Mouse (Mus musculus) left cerebral cortex, postnatal 14 days (tissue): Measurements from ENCODE around the gene Cox19. TPM values are rescaled to one million over a fixed set of nuclear protein-coding genes. Genes with fewer than 3 reads are reported as not detected.
"Not testable (repeated sequence)": the region's sequence is repeated elsewhere in the genome, so short reads cannot be mapped to it uniquely, and the experiment has no call there.

Source experiments
- DNase-seq, 2 experiments: peaks; one replicate each; pipeline ENCODE4 v3.0.0; 2021 to 2022; ENCODE audit warnings: low spot score in 2 of 2, mixed read lengths in 1 of 2
- intact Hi-C: fragments of 180-260 bp; cut with DNase I; formaldehyde crosslinking; loops from one replicate; pipeline ENCODE4 v1.15.1; 2025
- long read RNA-seq, 2 experiments: library from polyadenylated mRNA; stranded (forward); transcript quantifications; one replicate each; pipeline ENCODE4 v2.0.0; 2021
- total RNA-seq, 2 experiments: library from RNA; stranded (reverse); gene quantifications; 2 replicates each; pipeline ENCODE4 v1.2.3; 2021

Cox19 gene
- total RNA-seq = 10 to 100 TPM; 79.8 to 82.2 TPM
- long read RNA-seq, experiment 1, transcript Cox19-201 (3 exons, 2,461 nt) = major isoform, 34 of 46 reads
- long read RNA-seq, experiment 1, partial matches to known transcripts = 0 of 46 reads
- long read RNA-seq, experiment 1, other reads (novel, unspliced or antisense) = 9 of 46 reads
- long read RNA-seq, experiment 2, transcript Cox19-201 (3 exons, 2,461 nt) = major isoform, 32 of 41 reads
- long read RNA-seq, experiment 2, partial matches to known transcripts = 3 of 41 reads
- long read RNA-seq, experiment 2, other reads (novel, unspliced or antisense) = 4 of 41 reads

GRCm38 (mm10) chr5:139351134-139351533, at the start of gene Cox19:
Cox19 (minus strand) TSS chr5:139351418.
- intact Hi-C loops = no loop called here
- no peak for DNase-seq

- intact Hi-C loops = loop anchor here (2.0 kb wide), 1 partner anchor 35 kb away; no protein-coding TSS in a partner anchor
- no peak for DNase-seq
These were observed 48.8 kb upstream of the Cox19 start for GRCm38 (mm10) chr5:139399991-139400390.

GRCm38 (mm10) chr5:139398786-139399185, 47.6 kb upstream of the Cox19 start:
- no peak for DNase-seq
- intact Hi-C loops = loop anchor here (2.0 kb wide), 1 partner anchor 34 kb away; no protein-coding TSS in a partner anchor

GRCm38 (mm10) chr5:139397959-139398753, 46.9 kb upstream of the Cox19 start:
- intact Hi-C loops = loop anchor here (2.0 kb wide), 1 partner anchor 33 kb away; no protein-coding TSS in a partner anchor
- peak; percentile 93 to 97 for DNase-seq

- intact Hi-C loops = no loop called here
- no peak for DNase-seq
These were observed 46.2 kb upstream of the Cox19 start for GRCm38 (mm10) chr5:139397359-139397916.

- no peak for DNase-seq
- intact Hi-C loops = no loop called here
These were observed 44.3 kb upstream of the Cox19 start for GRCm38 (mm10) chr5:139395528-139395927.

- intact Hi-C loops = no loop called here
- DNase-seq = no peak
These were observed 43.2 kb upstream of the Cox19 start for GRCm38 (mm10) chr5:139394399-139394798.

- intact Hi-C loops = no loop called here
- DNase-seq = no peak
These were observed 42.0 kb upstream of the Cox19 start for GRCm38 (mm10) chr5:139393197-139393588.

GRCm38 (mm10) chr5:139392219-139393196, 41.3 kb upstream of the Cox19 start:
- intact Hi-C loops = no loop called here
- no peak for DNase-seq

GRCm38 (mm10) chr5:139391309-139391990, 40.2 kb upstream of the Cox19 start:
- intact Hi-C loops = no loop called here
- DNase-seq = no peak

GRCm38 (mm10) chr5:139390324-139391119, 39.3 kb upstream of the Cox19 start:
- DNase-seq, intact Hi-C loops: not testable (repeated sequence)

- intact Hi-C loops = no loop called here
- peak; percentile 29 to 71 for DNase-seq
These were observed 38.5 kb upstream of the Cox19 start for GRCm38 (mm10) chr5:139389676-139390061.

- peak; percentile 32 to 73 for DNase-seq
- intact Hi-C loops = no loop called here
These were observed 37.8 kb upstream of the Cox19 start for GRCm38 (mm10) chr5:139388694-139389675.

GRCm38 (mm10) chr5:139388195-139388570, 37.0 kb upstream of the Cox19 start:
- intact Hi-C loops = no loop called here
- no peak for DNase-seq

GRCm38 (mm10) chr5:139387329-139388194, 36.3 kb upstream of the Cox19 start:
- intact Hi-C loops = no loop called here
- DNase-seq = no peak

- DNase-seq = no peak
- intact Hi-C loops = no loop called here
These were observed 34.8 kb upstream of the Cox19 start for GRCm38 (mm10) chr5:139386047-139386446.
